Mouse (Mus musculus) kidney, postnatal 36 days (tissue): Measurements from ENCODE around the gene Vegfc.

ENCODE experiments used
- DNase-seq, 2 experiments: peaks; one replicate each; pipeline ENCODE4 v3.0.0; 2021 to 2022; ENCODE audit warnings: mixed read lengths in 2 of 2

Gene Vegfc

DNA sequence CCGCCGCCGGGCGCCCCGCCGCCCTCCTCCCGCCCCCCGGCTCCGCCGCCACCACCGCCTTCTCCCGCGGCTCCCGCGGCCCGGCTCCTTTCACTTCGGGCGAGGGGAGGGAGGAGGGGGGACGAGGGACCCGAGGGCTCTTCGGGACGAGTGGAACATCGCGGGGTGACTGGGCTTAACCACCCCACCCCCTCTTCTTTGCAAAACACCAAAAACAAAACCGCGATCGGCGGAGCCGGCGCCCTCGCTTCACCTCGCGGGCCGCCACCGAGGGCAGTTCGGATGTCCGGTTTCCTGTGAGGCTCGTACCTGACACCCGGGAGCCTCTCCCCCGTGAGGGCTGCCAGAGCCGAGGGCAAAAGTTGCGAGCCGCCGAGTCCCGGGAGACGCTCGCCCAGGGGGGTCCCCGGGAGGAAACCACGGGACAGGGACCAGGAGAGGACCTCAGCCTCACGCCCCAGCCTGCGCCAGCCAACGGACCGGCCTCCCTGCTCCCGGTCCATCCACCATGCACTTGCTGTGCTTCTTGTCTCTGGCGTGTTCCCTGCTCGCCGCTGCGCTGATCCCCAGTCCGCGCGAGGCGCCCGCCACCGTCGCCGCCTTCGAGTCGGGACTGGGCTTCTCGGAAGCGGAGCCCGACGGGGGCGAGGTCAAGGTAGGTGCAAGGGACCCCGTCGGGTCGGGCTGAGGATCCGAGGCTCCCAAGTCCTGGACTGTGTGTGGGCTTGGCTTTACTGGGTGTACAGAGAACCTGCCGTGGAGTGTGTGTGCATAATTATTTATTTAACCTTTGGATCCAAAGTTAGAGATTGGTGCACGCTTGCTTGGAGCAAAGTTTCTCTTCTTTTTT is at the start of gene Vegfc:
TSS of gene Vegfc (plus strand) at position 336 of the 850 bp plus-strand sequence.
- peak; percentile 72 to 74 for DNase-seq

DNA sequence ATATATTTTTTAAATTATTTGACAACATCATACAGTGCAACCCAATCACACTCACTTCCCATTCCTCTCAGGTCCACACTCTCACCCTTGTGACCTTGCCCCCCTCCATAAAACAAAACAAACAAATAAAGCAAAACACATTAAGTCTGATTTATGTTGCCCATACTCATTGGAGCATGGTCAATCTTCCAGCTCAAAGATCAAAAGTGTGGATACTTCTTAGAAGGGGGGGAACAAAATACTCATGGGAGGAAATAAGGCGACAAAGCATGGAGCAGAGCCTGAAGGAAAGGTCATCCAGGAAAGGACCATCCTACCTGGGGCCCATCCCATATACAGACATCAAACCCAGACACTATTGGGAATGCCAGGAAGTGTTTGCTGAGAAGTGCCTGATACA is 42.8 kb upstream of the Vegfc start:
- DNase-seq: no peak

DNA sequence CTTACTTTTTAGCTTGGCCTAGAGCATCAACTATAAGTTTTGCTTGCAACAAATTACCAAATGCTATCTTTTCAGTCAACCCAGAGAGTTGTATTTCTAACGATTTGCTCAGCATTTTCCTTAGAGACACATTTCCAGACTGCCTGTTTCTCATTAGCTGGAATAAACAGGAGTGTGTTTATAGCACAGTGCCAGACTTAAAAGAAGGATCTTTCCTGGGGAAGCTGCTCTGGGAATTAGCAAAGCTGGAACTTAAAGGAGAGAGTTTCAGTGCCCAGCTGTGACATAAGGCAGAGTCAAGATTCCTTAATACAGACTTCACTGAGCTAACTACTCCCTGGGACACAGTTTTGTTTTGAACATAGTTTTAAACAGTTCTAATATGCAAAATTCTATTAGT is 34.8 kb upstream of the Vegfc start:
- DNase-seq: no peak

DNA sequence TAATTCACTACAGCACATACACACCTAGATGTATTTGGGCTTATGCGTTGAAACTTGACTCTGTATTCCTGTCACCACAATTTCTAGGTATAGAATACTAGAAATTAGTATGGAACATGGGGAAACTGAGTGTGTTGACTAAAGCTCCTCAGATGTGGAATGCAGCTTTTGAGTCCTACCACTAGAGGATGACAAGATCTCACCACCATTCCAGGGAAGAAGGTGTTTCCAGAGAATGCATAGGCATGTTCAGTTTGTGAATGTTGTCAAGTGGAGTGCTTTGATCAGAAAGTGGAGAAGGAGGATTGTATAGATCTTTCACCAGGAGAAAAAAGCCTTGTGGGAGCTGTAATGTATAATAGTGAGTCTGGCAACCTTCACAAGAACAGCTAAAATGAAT is 33.9 kb upstream of the Vegfc start:
- no peak for DNase-seq

DNA sequence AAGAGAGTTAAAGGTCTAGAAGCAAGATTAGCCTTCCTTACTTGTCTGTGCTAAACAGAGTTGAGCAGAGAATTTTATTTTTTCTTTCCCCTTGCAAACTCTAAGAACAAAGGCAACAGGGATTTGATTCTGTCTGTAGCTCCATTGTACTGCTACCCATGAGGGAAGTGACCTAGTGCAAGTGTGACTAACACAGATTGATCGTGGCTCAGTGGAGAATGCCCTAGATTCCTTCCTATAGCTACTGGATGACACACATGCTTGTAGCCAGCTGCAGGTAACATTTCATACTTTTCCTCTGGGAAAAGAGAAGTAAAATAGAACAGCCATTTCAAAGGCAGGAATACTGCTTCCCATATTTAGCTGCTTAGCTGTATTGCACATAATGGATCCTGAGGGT is 24.2 kb upstream of the Vegfc start:
- no peak for DNase-seq

DNA sequence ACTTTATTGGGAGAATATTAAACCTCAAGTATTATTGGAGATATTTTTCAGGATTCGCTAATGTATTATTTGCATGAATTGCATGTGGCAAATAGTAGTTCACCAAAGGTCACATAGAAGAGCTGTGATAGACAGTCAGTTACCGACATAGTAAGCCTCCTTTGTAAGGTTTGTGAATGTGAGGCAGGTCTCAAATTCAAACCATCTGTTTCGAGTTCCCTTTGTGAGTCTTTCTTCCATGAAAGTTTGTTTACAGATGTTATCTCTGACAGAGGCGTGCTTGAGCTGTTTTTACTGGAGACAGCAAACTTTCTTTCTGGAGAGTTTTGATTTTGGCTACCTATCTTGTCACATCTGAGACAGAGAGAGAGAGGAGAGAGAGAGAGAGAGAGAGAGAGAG is 11.9 kb upstream of the Vegfc start:
- no peak for DNase-seq

DNA sequence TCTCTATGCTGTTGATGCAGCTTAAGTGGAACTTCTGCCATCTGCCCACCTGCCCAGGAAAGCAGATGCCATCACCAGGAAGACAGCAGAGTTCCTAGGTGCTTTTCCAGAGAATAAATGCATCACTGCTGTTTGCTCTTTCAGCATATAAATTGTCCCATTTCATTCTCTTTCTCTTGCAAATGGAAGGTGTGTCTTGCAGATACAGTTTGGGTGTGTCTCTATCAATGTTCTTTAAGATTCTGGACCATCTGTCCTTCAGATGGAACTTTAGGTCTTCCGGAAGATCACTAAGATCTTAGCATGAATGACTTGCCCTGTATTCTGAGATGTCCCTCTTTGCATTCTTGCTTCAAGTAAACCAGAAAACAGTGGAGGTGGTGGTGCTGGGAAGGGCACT is 1.1 kb upstream of the Vegfc start:
- no peak for DNase-seq

DNA sequence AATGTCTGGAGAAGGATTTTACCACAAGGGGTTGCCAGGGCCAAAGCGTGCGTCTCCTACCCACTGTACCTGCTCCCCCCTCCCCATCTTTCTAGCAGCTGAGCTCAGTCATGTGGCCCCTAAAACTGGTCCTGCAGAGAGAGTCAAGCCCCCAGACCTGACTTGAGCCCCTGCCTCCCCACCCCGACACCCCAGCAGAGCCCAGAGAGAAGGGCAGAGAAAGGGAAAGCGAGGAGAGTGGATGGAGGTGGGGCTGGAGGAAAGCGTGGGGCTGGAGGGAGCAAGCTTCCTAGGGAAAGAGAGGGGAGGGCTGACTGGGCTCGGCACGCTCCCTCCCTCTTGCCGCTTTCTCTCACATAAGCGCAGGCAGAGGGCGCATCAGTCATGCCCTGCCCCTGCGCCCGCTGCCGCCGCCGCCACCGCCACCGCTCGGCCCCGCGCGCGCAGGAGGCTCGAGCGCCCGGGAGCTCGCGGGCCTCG is 575 bp upstream of the Vegfc start:
- peak; percentile 62 to 82 for DNase-seq

DNA sequence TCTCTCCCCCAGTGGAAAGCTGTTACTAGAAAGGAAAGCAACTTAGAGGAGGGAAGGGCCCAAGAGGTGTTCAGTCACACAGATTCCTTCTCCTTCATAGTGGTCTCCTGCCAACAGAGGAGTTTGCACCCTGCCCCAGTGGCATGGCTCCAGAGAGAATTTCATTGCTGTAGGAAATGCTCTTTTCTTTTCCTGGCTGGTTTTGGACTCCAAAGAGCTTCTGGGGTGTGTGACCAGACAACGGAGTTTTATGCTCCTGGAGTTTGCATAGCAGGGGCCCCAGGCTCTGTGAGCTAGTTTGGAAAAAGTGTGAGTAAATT is 675 bp downstream of the Vegfc start:
- peak in 1 of 2 experiments; percentile 71 for DNase-seq

DNA sequence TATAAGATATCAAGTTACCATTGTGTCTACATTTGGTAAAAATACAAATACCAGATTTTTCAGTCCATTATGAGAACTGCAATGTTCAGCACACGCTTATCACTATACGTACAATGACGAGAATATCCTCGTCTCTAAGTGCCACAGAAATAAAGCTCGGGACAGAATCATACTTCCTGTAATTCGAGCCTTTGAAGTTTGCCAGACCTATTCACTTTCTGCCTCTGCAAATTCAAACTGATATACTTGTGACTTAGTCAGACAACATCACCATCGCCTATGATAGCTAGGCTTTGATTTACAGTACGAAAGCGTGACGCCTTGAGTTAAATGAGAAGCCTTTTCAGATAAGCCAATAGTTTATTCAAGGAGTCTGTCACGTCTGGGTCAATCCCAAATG is 1.6 kb downstream of the Vegfc start:
- no peak for DNase-seq

DNA sequence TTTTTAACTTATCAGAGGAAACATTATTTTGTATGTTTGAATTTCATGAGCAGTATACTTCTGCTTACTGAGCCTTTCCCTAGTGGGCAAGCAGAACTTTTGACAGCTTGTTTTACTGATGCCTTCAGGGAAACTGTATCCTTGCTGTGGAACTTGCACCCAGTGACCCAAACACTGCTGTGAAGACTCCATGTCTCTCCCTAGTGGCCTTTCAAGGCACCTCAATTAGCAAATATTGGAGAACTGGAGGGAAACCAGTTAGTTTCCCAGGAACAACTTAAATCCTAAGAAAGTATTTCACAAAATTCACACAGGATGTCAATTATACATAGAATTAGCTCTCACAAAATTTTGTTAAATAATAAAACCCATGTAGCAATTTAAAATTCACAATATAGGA is 2.2 kb downstream of the Vegfc start:
- peak; percentile 16 to 19 for DNase-seq

DNA sequence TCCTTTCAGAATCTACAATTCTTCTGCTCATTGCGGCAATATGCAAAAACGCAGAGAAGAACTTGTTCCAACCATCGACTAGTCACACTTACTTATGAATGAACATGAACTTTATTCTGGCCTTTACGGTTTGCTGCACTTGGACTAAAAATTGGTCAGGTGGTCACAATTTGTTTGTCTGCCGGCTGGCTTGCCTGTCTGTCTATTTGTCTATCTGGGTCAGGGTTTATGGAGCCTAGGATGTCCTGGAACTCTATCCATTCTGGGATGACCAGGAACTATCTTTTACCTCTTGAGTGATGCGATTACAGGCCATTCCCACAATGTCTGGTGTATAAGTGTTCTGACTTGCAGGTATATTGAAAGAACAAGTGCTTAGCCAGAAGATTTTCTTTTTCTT is 8.5 kb downstream of the Vegfc start:
- DNase-seq: peak; percentile 56 to 70

DNA sequence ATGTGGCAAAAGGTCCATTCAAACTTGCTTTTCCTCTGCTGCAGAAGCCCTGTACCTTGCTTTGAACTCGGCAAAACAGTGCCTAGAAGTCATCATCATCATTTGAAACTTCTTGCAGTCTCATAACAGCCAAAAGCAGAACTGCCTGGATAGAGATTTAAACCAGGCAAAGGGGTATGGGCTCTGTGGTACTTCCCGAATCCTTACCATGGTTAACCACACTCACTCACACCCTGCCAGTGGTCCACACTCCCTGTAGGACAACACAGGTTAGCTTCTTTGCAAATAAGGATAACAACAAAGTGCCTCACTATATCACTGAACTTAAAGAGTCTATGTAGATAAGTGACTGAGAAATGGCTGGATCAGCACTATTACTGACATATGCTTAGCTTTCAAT is 9.7 kb downstream of the Vegfc start:
- no peak for DNase-seq

DNA sequence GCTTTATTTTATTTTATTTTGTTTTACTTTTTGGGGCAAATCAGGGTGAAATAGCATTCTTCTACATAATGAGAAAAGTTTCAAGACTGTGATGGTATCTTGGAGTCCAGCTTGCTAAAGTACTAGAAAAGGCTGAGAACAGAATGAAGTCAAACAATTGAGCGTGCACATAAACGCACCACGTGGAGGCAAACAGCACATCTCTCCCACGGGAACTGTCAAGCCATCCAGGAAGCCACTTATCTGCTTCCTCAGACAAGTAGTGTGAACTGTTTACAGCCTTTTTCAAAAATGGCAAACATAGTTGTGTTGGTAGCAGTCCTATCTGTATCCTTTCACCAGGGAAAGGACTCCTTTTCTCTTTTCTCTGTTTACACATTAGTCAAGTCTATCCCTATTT is 11.8 kb downstream of the Vegfc start:
- no peak for DNase-seq

DNA sequence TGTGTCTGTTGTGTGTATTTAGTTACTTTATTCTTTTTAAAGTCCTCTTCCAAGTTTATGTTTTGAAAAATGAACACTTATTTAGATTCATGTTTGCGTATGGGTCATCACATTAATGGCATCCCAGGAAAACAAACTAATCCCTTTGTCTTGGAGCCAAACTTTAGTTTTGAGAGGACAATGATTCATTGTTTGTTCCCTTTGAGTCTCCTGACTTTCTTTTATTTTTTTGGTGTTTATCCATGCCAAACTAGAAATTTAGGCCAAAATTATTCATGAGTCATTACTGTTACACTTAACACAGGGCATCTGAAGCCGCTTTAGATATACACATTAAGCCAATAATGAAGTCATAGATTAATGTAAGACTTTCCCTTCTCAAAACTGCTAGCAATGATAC is 12.5 kb downstream of the Vegfc start:
- no peak for DNase-seq

DNA sequence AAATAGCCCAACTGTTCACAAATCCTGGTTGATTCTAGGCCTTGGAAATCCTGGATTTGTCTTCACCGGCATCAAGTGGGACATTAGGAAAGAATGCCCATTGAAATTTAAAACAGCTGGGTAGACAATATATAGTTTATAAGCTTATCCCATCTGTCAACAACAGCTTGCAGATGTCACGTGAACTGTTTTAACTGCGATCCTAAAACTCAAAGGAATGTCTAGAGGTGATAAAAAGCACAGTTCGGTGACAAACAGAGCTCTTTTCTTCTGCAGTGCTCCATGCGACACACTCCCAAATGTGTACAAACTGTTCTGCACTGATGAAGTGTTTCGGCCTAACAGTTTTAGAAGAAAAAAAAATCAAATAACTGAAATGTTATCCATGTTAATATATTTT is 22.7 kb downstream of the Vegfc start:
- DNase-seq: no peak

DNA sequence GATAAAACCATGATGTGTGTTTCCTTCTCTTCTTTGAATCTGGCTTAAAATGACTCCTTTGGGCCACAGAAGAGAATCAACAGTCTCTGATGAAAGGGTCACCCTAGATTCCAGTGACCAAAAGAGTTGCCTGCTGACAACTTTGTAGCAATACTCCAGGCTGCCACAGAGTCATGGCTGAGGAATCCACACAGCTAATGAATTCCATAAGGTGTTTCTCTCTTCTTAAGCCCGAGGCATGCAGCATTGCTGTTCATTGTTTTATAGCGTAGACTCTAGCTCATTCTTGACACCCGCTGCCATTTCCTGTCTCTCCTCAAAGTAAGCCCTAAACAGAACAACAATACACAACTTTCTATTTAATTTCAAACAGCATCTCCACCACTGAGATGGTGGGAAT is 37.2 kb downstream of the Vegfc start:
- DNase-seq: no peak

DNA sequence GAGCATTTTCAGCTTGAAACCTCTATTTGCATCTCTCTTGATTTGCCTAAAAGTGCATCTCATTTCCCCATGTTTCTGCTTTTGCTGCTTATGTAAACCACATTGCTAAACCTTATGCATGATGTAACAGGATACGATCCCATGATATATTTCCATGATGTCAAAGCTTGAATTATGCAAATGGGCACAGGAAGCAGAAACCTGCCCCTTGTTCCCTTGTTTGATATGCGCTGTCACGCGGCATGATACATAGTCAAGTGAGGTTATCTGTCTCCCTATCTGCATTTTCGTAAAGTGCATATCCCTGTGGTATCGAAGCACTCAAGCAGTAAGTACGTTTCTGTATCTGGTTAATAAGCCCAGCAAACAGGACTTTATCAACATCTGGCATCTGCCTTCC is 42.7 kb downstream of the Vegfc start:
- DNase-seq: no peak

DNA sequence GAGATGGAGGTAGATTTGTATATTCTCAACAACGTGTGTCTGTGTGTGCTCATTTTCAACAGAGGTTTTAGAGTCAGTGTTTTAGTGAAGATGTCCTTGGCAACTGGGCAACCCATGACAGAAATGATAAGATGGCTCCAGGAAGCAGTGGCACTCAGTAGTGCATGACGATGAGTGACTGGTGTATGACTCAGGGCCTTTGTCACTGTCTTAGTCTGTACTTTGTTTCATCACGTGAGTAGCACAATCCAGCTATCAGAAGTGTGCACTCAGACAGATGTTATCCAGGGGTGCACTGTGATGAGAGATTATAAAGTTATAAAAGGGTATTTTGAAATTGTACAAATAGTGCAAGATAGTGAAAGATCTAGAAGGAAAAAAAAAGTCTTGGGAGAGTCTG is 44.5 kb downstream of the Vegfc start:
- DNase-seq: no peak

DNA sequence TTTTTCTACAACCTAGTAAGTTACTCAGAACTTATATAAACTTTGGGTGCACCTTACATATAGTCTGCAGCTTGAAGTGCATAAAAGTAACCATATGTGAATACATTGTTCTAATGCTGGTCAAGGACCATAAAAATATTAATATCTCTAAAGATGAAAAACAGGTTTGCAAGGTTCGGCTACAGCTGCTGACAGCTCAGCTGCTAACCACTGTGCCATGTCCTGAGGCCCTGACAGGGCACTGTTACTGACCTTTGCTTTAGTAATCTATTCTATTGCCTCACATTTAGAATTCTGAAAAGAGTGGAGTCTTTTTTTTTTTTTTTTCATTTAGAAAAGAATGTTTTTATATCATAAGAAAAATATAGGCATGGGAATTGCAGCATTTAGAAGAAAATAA is 44.9 kb downstream of the Vegfc start:
- no peak for DNase-seq

DNA sequence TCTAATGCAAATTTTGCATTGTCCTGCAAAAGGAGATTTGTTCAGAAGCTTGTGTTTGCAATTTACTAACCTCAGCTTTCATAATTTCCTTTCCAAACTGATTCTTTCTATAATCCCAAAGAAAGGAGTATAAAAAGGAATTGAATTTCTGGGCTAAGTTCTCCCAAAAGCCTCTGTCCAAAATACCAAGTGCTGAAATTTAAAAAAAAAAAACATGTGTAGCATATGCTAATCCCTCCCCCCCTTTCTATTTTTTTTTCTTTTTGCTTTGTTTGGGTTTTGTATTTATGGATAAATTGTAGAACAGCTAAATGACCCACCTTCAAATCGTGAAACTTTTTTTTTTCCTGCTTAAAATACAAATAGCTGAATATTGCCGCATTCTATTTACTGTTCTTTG is 53.2 kb downstream of the Vegfc start:
- DNase-seq: no peak

DNA sequence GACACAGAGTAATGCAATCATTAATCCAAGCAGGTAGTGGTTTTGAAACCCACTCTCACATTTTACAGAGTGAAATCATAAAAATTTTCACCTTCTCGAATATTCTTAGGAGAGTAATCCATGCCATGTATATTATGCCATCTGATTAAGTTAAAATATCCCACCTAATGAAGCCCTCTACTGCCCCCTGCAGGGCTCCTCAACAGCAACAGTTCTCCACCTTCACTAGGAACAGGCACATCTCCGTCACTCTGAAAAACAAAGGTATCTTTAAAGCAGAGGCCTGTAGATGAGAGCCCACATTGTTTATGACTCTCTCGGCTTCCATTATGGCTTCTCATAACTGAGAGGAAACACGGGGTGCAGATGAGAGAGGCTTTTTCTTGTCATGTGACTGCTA is 75.8 kb downstream of the Vegfc start:
- peak; percentile 49 to 91 for DNase-seq

DNA sequence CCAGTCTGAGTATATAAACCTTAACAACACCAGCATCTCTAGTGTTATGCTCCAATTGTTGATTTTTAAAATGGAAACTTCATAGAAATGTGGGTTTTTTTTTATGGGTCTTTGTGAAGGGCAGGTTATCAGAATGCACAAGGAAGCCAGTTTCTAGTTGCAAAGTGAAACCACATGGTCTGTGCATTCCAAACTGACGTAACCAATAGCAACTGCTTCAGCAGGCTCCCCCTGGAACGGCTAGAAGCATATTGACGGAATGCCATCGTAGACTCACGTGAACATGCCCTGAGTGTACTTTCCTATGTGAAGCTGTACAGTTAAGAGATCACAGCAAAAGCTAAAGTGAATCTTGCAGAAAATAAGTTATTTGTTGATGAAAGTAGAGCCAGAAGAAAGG is 86.1 kb downstream of the Vegfc start:
- DNase-seq: no peak

DNA sequence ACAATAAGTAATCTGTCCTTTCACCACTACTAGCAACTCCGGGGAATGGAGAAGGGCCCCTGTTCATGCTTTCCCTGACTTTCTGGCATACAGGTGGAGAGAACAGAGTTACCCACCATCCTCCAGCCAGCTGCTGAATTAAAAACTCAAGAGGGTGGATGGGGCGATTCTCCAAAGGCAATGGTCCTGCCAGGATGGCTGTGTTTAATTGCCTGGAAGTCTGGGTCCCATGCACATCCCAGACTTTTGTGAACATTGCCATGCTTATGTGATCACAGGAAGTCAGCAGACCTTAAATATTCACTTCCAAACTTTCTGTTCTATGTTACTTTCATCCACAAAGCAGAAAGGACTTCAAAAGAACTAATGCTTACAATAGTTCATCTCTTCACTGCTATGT is 107.9 kb downstream of the Vegfc start:
- no peak for DNase-seq

DNA sequence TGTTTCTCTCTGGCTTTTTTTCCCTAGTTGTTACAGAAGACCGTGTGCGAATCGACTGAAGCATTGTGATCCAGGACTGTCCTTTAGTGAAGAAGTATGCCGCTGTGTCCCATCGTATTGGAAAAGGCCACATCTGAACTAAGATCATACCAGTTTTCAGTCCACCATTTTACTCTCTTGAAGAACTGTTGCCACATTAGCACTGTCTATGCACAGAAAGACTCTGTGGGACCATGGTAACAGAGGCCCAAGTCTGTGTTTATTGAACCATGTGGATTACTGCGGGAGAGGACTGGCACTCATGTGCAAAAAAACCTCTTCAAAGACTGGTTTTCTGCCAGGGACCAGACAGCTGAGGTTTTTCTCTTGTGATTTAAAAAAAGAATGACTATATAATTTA is 108.5 kb downstream of the Vegfc start:
- DNase-seq: no peak
